Mouse (Mus musculus) limb, embryonic 13.5 days (tissue): Measurements from ENCODE around the gene Adgre5. TPM values are rescaled to one million over a fixed set of nuclear protein-coding genes. Genes with fewer than 3 reads are reported as not detected.

Source experiments
- ATAC-seq: fragments of 200-750 bp; cut with Nextera tagmentation; 2 replicates; pipeline ENCODE4 v1.8.0; 2017; ENCODE audit warnings: low read depth, moderate number of reproducible peaks, moderate TSS enrichment; ENCODE audit not compliant: low FRiP score
- H3K27ac ChIP-seq: fragments of 300-500 bp; sonication (generic); 2 replicates; pipeline ENCODE4 v1.5.1; 2015; ENCODE audit warnings: inconsistent platforms, mild to moderate bottlenecking, moderate library complexity
- H3K27me3 ChIP-seq: fragments of 300-500 bp; sonication (generic); 2 replicates; pipeline ENCODE4 v1.6.1; 2015; ENCODE audit warnings: mild to moderate bottlenecking, inconsistent platforms
- H3K36me3 ChIP-seq: fragments of 300-500 bp; sonication (generic); 2 replicates; pipeline ENCODE4 v1.6.1; 2015; ENCODE audit warnings: inconsistent platforms, mild to moderate bottlenecking, moderate library complexity
- H3K4me1 ChIP-seq: fragments of 300-500 bp; sonication (generic); 2 replicates; pipeline ENCODE4 v1.6.1; 2015; ENCODE audit warnings: inconsistent platforms
- H3K4me2 ChIP-seq: fragments of 300-500 bp; sonication (generic); replicated peaks from 2 replicates; pipeline ENCODE4 v1.6.1; 2015; ENCODE audit warnings: inconsistent platforms, mild to moderate bottlenecking, moderate library complexity
- H3K4me3 ChIP-seq: fragments of 300-500 bp; sonication (generic); 2 replicates; pipeline ENCODE4 v1.5.1; 2015; ENCODE audit warnings: moderate library complexity, mild to moderate bottlenecking, inconsistent platforms
- H3K9ac ChIP-seq: fragments of 300-500 bp; sonication (generic); 2 replicates; pipeline ENCODE4 v1.6.1; 2015; ENCODE audit warnings: mild to moderate bottlenecking, inconsistent platforms
- H3K9me3 ChIP-seq: fragments of 300-500 bp; sonication (generic); 2 replicates; pipeline ENCODE4 v1.6.1; 2016; ENCODE audit warnings: inconsistent platforms
- WGBS: fragments of 180-500 bp; shearing (Covaris S2); methylation state at CpG from one replicate; pipeline ENCODE4 v1.1.7; 2015; 5-methylcytosine and 5-hydroxymethylcytosine counted together
- polyA plus RNA-seq: library from polyadenylated mRNA; unstranded; fragments of >200 nt; fragmentation: Nextera tagmentation; extraction: Ambion mirVana; gene quantifications from 2 replicates; pipeline ENCODE4 v1.2.1, GENCODE M21; 2015

The Adgre5 gene
- polyA plus RNA-seq, 1 experiment from 2014 or later = 39.8 TPM

GRCm38 (mm10) chr8:83736681-83737080 lies 4.4 kb downstream of the Adgre5 start:
- no peak for ATAC-seq
- Histone ChIP-seq H3K4me3 (no peak overlapping the region), H3K4me1 (peaks cover 43% of the 10 kb centered on the region), H3K4me2 (no peak overlapping the region), H3K27me3 (0 out of 2 replicates have a peak, but pooled peaks cover 2% of the 10 kb centered on the region), H3K36me3 (peaks cover 16% of the 10 kb centered on the region), H3K9ac (no peak overlapping the region), H3K27ac (no peak overlapping the region), H3K9me3 (no peaks in the 10 kb centered on the region)
- 90% methylated on average over 4 of the region's 4 CpGs for WGBS

DNA sequence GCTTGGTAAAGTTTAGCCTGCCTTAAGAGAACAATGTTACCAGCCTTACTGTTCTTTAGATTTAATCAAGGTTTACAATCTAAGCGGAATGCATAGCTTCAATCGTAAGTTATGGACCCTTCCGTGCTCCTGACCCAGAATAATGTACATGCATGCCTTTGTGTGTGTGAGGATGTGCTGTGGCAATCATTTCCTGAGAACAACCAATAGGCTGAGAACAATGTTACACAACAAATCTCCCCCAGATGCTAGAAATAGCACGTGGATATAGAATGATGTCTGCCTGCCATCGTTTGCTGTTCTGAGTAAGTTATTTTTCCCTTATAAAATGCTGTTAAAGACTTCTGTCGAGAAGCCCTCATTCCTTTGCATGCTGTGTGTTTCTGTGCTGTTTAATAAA lies 8.2 kb downstream of the Adgre5 start:
- no peak for ATAC-seq
- H3K4me1 ChIP-seq = peaks cover 7% of the 10 kb centered on the region
- no peak overlapping the region for H3K4me2 ChIP-seq
- no peaks in the 10 kb centered on the region for H3K27me3 ChIP-seq
- H3K4me3 ChIP-seq = no peak overlapping the region
- WGBS = 69% methylated on average over 6 of the region's 6 CpGs
- no peak overlapping the region for H3K9ac ChIP-seq
- H3K9me3 ChIP-seq = no peaks in the 10 kb centered on the region
- peaks cover 46% of the 10 kb centered on the region for H3K36me3 ChIP-seq
- no peak overlapping the region for H3K27ac ChIP-seq

DNA sequence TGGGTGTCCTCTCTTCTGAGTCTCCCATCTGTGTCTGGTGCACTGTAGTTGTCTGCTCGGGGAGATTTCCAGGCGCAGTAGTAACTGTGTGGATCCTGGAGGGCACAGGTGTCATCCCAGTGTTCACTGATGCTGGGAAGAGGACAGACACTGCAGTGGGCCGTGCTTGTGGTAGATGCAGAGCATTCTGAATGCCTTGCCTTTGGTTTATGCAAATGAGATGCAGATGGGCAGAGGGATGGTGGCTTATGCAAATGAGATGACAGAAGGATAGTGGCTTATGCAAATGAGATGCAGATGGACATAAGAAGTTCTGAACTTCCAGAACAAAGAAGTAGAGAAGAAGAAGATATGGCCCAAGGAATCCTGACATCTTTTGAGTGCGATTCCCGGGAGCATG lies 9.2 kb downstream of the Adgre5 start:
- no peaks in the 10 kb centered on the region for H3K9me3 ChIP-seq
- no peak overlapping the region for H3K27ac ChIP-seq
- H3K4me3 ChIP-seq = no peak overlapping the region
- H3K4me2 ChIP-seq = no peak overlapping the region
- peaks cover 54% of the 10 kb centered on the region for H3K36me3 ChIP-seq
- no peak overlapping the region for H3K9ac ChIP-seq
- 78% methylated on average over 5 of the region's 5 CpGs for WGBS
- no peak for ATAC-seq
- no peaks in the 10 kb centered on the region for H3K4me1 ChIP-seq
- H3K27me3 ChIP-seq = no peaks in the 10 kb centered on the region

DNA sequence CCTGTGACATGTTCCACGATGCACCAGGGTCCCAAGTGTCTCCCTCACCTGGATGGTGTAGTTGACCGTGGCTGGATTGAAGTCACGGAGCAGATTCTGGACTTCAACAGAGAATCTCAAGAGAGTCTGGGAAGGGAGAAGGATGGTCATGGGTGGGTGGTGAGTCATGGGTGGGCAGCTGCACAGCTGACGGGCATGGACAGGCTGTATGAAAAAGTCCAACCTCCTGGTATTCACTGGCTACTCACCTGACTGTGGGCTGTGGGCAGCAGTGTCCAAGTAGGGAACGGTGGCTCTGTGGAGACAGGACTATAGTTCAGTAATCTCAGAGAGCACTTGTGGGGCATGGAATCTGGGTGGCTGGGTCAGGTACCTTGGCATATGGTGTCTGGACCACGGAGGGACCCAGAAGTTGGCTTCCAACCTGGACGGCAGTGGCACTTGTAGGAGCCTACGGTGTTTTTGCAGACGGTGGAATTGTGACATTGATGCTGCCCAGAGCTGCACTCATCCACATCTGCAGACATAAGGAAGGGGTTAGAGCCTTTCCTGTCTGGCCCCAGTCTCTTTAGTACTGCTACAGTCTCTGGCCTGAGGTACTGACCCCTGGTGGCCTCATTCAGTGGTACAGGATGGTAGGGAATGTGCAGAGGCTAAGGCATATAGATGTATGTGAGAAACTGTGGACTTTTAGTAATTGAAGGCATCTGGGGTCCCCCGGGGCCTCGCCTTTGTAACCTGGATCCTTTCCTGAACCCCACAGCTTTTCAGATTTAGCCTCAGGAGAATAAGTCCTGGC lies 11.9 kb downstream of the Adgre5 start:
- Histone ChIP-seq H3K36me3 (peaks cover 75% of the 10 kb centered on the region), H3K27ac (no peak overlapping the region)

DNA sequence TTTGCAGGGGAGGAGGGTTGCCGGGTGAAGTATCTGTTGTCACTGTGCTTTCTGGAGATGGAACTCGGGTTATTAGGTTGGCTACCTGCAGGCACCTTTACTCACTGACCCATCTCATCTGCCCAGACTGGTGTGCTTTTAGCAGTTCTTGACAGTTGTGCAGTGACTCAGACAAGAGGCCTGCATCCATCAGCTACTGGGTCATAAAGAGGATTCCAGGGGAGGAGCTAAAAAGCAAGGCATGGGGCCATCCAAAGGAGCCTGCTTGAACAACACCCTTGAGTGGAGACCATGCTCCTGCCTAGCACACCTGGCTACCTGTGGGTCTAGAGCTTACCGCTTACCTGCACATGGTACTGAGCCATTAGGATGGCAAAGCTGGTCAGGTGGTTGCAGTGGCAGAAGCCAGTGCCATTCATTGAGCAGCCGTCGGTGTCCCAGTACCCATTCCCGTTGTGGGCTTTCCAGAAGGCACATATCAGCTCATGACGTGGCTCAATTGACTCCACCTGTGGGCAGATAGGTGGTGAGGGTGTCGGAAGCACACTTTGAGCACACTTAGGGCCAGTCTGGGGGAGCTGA lies 15.5 kb downstream of the Adgre5 start:
- no peak overlapping the region for H3K4me3 ChIP-seq
- no peaks in the 10 kb centered on the region for H3K9me3 ChIP-seq
- no peaks in the 10 kb centered on the region for H3K27me3 ChIP-seq
- no peak overlapping the region for H3K27ac ChIP-seq
- H3K36me3 ChIP-seq = peaks cover 89% of the 10 kb centered on the region
- H3K4me1 ChIP-seq = no peaks in the 10 kb centered on the region
- no peak overlapping the region for H3K9ac ChIP-seq
- ATAC-seq = no peak
- 93% methylated on average over 8 of the region's 8 CpGs for WGBS
- H3K4me2 ChIP-seq = no peak overlapping the region

More for the DNA sequence above, 11.9 kb downstream of the Adgre5 start:
- Histone ChIP-seq H3K27me3 (no peaks in the 10 kb centered on the region), H3K9ac (no peak overlapping the region), H3K4me2 (no peak overlapping the region), H3K4me1 (no peaks in the 10 kb centered on the region), H3K9me3 (no peaks in the 10 kb centered on the region), H3K4me3 (no peak overlapping the region)
- no peak for ATAC-seq
- whole genome bisulfite sequencing = 64% methylated on average over 11 of the region's 11 CpGs

DNA sequence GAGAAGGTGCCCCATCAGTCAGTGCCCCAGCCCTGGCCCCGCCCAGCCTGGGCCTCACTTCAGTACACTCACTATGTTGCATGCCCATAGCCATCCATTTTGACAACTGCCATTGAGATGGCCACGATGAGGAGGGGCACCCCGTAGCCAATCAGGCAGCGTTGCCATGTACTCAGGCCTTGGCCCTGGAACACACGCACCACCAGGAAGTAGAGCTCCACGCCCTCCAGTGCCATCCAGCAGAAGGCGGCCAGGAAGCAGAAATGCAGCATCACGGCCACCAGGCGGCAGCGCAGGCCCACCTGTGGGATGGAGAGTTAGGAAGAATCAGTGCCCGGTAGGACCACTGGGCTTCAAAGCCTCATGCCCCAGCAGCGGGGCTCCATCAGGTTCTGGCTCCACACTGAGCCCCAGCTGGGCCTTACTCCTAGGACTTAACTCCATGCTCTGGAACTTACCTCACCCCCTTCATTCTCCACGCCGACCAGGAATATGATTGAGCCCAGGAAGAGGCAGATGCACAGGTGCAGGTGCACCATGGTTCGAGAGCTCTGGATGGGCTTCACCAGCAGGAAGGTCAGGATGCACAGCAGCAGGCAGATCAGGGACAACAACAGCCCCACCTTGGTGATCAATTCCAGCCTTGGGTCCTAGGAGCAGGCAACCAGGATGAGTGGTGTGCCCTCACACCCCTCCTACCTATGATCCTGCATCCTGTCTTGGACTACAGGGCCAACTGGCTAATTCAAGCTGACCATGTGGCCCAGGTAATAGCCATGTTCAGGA lies 16.2 kb downstream of the Adgre5 start:
- WGBS = 47% methylated on average over 15 of the region's 15 CpGs
- Histone ChIP-seq H3K27me3 (no peaks in the 10 kb centered on the region), H3K9me3 (no peaks in the 10 kb centered on the region), H3K4me2 (no peak overlapping the region), H3K4me3 (no peak overlapping the region), H3K36me3 (peaks cover 90% of the 10 kb centered on the region), H3K9ac (no peak overlapping the region), H3K27ac (no peak overlapping the region), H3K4me1 (no peaks in the 10 kb centered on the region)
- ATAC-seq = peak; percentile 41; the same call in 1 of the 2 replicates

DNA sequence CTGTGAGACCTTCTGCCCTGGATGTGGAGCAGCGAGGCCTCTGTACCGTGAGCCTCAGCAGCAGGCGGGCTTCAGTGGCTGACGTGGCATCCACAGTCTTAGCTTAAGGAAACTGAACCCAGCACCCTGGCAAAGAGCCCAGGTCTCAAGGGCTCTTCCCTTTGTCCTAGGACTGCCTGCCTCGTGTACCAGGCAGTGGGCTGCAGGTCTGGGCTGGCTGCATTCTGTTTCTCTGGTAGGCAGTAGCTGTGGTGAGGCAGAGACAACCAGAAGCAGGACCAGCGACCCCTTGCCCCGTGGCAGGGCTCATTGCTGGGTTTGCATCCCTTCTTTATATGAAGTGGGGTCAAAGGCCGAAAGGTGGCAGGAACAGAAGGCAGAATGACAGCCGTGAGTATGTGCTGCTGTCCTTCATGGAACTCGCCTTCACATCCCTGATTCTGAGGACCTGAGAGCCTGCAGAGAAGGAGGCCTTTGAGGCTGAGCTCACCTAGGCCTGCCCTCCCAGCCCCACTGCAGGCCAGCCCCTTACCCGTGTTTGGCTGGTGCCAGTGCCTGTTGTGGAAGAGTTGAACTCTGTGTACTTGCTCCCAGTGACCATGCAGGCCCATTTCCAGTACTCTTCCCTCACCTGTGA lies 17.6 kb downstream of the Adgre5 start:
- ATAC-seq = no peak
- no peaks in the 10 kb centered on the region for H3K4me1 ChIP-seq
- H3K9me3 ChIP-seq = no peaks in the 10 kb centered on the region
- no peak overlapping the region for H3K9ac ChIP-seq
- no peak overlapping the region for H3K4me3 ChIP-seq
- H3K27ac ChIP-seq = no peak overlapping the region
- no peak overlapping the region for H3K4me2 ChIP-seq
- H3K27me3 ChIP-seq = no peaks in the 10 kb centered on the region
- peaks cover 91% of the 10 kb centered on the region for H3K36me3 ChIP-seq
- 92% methylated on average over 11 of the region's 11 CpGs for WGBS

DNA sequence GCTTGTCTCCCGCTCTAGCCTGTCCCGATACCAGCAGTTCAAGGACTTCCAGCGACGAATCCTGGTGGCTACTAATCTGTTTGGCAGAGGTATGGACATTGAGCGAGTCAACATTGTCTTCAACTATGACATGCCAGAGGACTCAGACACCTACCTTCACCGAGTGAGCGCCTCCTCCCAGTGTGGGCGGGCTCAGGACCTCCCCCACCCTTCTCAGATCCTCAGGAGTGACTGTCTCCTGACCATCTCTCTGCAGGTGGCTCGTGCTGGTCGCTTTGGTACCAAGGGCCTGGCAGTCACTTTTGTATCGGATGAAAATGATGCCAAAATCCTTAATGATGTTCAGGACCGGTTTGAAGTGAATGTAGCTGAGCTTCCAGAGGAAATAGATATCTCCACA lies 18.5 kb downstream of the Adgre5 start:
- no peaks in the 10 kb centered on the region for H3K9me3 ChIP-seq
- WGBS = 87% methylated on average over 12 of the region's 12 CpGs
- H3K4me1 ChIP-seq = peaks cover 3% of the 10 kb centered on the region; the same call in 1 of the 2 replicates
- H3K9ac ChIP-seq = no peak overlapping the region
- no peak overlapping the region for H3K4me3 ChIP-seq
- no peak for ATAC-seq
- peaks cover 82% of the 10 kb centered on the region for H3K36me3 ChIP-seq
- no peak overlapping the region for H3K27ac ChIP-seq
- no peak overlapping the region for H3K4me2 ChIP-seq
- no peaks in the 10 kb centered on the region for H3K27me3 ChIP-seq

DNA sequence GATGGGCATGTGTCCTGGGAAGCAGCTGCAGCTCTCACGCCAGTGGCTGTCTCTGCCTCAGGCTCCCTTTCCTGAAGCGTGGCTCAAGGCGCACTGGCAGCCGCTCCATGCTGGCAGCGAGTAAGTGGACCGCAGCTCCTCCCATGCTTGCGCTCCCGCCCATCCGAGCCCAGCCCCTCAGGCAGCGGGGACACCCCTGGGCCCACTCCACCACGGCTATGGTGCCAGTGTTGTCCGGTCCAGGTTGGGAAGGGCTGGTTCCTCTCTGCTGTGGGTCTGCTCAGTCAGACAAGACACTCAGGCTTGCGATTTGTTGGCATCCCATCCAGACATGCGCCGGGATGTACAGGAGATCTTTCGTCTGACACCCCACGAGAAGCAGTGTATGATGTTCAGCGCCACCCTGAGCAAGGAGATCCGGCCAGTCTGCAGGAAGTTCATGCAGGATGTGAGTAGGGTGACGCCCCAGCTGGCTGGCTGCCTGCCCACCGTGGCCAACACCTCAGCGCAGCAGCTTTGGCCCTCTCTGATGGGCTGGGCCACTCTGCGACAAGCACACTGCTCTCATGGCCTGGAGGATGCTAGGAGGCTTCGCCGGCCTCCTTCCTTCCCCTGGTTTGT lies 19.6 kb downstream of the Adgre5 start:
- H3K9me3 ChIP-seq = no peaks in the 10 kb centered on the region
- H3K4me2 ChIP-seq = no peak overlapping the region
- WGBS = 94% methylated on average over 25 of the region's 25 CpGs

GRCm38 (mm10) chr8:83719693-83720092 lies 21.4 kb downstream of the Adgre5 start:
- 83% methylated on average over 2 of the region's 2 CpGs for WGBS
- Histone ChIP-seq H3K9me3 (no peaks in the 10 kb centered on the region), H3K9ac (no peak overlapping the region), H3K4me1 (peaks cover 20% of the 10 kb centered on the region), H3K4me3 (no peak overlapping the region), H3K27ac (no peak overlapping the region), H3K36me3 (peaks cover 57% of the 10 kb centered on the region), H3K4me2 (no peak overlapping the region), H3K27me3 (no peaks in the 10 kb centered on the region)
- no peak for ATAC-seq

More for the DNA sequence above, 19.6 kb downstream of the Adgre5 start:
- Histone ChIP-seq H3K27ac (no peak overlapping the region; the same call in 1 of the 2 replicates), H3K27me3 (no peaks in the 10 kb centered on the region), H3K4me1 (peaks cover 13% of the 10 kb centered on the region), H3K4me3 (no peak overlapping the region), H3K36me3 (peaks cover 74% of the 10 kb centered on the region), H3K9ac (no peak overlapping the region)
- ATAC-seq = no peak

GRCm38 (mm10) chr8:83719048-83719447 lies 22.1 kb downstream of the Adgre5 start:
- H3K4me3 ChIP-seq = no peak overlapping the region
- H3K27ac ChIP-seq = no peak overlapping the region
- WGBS = 77% methylated on average over 2 of the region's 2 CpGs
- H3K4me1 ChIP-seq = peaks cover 20% of the 10 kb centered on the region
- H3K27me3 ChIP-seq = no peaks in the 10 kb centered on the region
- H3K9me3 ChIP-seq = no peaks in the 10 kb centered on the region
- H3K4me2 ChIP-seq = no peak overlapping the region
- ATAC-seq = no peak
- H3K9ac ChIP-seq = 0 out of 2 replicates have a peak overlapping the region, but pooled peaks have one; percentile 4
- H3K36me3 ChIP-seq = peaks cover 51% of the 10 kb centered on the region
